Mouse (Mus musculus): ENCODE measurements around the gene Ccnk. TPM values are rescaled to one million over a fixed set of nuclear protein-coding genes. Genes with fewer than 3 reads are reported as not detected.

Gene Ccnk
- total RNA-seq (2021), result 10 to 100 TPM; 30.4 to 33.4 TPM
- long read RNA-seq, experiment 1, partial matches to known transcripts, result 0 of 6 reads
- long read RNA-seq, experiment 1, other reads (novel, unspliced or antisense), result 4 of 6 reads
- long read RNA-seq, experiment 2, result 0 reads

DNA sequence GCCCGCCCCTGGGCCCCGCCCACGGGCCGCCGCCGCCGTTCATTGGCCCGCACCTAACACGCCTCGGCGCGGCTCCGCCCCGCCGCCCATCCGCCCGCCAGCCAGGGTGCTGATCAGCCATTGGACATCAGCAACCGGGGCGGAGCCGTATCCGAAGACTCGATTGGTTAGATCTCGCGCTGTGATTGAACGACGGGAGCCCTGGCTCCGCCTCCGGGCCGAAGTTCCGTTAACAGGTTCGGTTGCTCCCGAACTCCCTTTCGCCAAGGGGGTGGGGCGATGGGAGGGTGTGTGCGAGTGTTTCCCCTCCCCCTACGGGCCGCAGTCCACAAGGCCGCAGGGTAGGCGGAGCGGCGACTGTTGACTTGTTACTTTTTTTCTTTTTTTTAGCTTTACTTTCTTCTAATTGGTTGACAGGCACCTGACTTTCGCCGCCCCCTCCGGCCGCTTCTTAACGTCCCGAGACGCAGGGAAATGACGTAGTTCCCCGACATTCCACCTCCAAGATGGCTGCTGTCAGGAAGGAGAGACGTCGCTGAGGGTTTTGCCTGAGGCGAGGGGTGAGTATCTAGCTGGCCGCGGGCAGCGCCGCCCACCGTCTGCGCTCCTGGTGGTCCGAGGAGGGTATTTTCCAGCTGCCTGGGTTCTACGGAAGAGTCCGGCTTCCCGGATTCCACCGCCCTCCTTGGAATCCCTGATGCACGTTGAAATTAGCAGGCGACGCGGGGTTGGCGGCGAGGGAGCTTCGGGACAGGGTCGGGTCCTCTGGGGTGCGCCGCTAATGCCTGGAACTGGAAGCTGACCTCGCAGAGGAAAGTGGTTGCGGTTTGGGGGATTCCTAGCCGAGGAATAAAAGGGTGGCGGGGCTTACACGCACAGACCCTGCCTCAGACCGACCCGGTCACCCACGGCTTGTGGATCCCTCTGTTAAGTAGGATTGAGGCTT, at the start of gene Ccnk:
Ccnk (plus strand) TSS at position 259 of the 946 bp plus-strand sequence.
- intact Hi-C loops (cut with DNase I), result no loop called here
- H3K27ac ChIP-seq, result peak within 1 kb of the TSS; percentile 92
- peak within 1 kb of the TSS; percentile 91 for H3K4me3 ChIP-seq
- peak; percentile 19 for TF ChIP-seq CTCF (IDR thresholded peaks at IDR 0.05)
- peak; percentile 97 to 99 for DNase-seq (ENCODE audit: extremely low spot score in 1 of 2, low spot score in 2 of 2)

DNA sequence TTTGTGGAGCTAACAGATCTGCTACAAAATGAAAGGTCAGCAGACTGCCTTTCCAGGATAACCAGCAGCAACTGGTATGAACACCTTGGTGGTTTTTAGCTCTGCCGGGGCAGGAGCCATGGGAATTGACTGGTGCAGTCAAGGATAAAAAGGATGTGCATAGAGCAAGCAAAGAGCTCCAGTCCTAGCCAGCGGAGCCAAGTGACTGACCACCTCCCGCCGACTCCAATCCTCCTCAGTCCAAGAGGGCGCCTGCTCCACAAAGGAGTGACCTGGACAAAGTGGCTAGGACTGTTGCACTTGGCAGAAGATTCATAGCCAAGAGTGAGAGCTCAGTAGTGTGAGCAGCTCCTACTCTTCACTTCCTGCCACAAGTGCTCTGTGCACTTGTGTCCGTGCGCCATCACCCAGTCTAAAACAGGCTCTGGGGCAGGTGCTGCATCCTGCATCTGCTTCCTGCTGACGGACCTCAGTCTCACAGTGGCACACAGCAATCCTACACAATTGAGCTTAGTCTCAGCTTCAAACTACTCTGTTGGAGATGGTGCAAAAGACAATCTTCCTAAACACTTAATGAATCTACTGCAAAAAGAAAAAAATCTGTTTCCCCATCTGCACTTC, 46.8 kb upstream of the Ccnk start:
- no peak overlapping the region for H3K27ac ChIP-seq
- intact Hi-C loops (cut with DNase I), result no loop called here
- TF ChIP-seq CTCF (IDR thresholded peaks at IDR 0.05), result no peak

DNA sequence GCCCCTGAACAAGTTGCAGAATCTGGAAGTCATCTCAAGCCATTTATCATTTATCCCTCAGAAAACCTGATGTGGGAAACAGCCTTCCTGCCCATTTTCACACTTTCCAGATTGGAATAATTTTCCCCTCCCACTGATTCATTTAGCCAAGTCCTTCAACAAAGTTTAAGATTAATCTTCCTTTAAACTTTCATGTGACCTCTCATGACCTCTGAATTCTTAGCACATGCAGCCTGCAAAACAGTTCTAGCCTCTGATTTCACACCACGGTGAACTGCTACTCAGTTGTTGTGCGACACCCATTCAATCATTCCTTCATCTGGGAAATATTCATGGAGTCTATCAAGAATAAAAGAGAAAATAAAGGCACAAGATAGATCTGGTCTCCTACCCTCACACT, 46.2 kb upstream of the Ccnk start:
- no peak overlapping the region for H3K27ac ChIP-seq
- DNase-seq (ENCODE audit: extremely low spot score in 1 of 2, low spot score in 2 of 2), result no peak
- intact Hi-C loops (cut with DNase I), result no loop called here

More for the DNA sequence above, 46.8 kb upstream of the Ccnk start:
- no peak for DNase-seq (ENCODE audit: extremely low spot score in 1 of 2, low spot score in 2 of 2)
- no peak overlapping the region for H3K4me3 ChIP-seq

DNA sequence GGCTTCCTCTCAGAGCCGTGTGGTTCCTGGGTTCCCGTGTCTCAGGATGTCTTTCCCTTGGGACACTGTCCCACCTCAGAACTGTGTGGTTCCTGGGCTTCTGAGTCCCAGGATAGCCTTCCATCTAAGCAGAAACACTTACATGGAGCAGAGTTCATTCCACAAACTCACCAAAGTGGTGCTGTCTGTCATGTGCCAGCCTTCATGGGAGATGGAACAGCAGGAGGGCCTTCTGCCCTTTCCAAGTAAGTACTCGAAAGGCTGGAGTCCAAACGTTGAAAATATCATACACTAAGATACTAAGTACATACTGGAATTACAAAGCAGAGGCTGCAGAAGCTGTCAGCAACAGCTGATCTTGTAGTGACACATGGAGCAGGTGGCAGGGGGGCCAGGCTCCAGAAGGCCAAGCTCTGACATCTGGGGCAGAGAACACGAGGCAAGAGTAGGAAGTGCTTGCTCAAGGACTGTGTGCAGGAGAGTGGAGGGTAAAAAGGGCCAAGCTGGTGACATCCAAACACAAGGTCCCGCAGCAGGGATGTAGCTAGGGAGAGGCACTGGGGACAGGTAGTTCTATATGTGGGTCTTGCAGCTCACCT, 43.7 kb upstream of the Ccnk start:
- DNase-seq (ENCODE audit: extremely low spot score in 1 of 2, low spot score in 2 of 2), result no peak
- Histone ChIP-seq H3K27ac (no peak overlapping the region), H3K4me3 (no peak overlapping the region)
- intact Hi-C loops (cut with DNase I), result no loop called here
- no peak for TF ChIP-seq CTCF (IDR thresholded peaks at IDR 0.05)

More for the DNA sequence above, 46.2 kb upstream of the Ccnk start:
- no peak for TF ChIP-seq CTCF (IDR thresholded peaks at IDR 0.05)
- H3K4me3 ChIP-seq, result no peak overlapping the region

DNA sequence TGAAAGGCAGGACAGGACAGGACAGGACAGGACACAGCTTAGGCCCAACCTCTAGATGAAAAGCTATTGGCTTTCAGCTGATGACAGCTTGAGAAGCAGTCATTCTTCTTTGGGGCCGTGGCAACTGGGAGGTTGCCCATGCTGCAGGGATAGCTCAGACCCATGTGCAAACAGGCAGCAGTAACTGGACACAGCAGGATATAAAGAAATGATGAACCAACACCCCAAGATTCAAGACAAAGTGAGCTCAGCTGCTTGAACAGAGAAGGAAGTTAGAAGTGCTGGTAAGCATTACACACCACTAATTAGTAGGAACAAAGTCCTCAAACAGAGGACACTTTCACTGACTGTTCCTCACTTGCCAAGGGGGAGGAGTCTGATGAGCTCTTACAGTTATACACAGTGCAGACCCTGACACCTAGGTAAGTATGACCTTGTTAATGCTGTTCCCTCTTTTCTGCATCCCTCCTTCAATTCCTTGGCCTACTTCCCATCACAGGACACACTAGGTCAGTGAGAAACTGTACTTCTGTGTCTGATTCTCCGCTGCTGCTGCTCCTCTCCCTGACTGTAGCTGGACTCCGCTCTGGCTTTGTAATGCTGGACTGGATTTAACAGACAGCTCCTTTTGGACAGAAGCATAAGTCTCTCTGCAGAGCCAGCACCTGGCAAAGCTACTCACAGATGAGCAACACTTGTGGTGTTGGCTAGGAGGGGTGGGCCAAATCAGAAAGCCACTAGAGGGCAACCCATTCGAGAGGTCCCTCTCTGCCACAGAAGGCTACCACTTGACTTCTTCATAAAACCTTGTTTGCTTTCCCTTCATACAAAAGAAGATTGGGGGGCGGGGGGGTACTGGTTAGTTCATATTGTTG, 35.5 kb upstream of the Ccnk start:
- Histone ChIP-seq H3K27ac (no peak overlapping the region), H3K4me3 (no peak overlapping the region)
- DNase-seq (ENCODE audit: extremely low spot score in 1 of 2, low spot score in 2 of 2), result no peak
- no peak for TF ChIP-seq CTCF (IDR thresholded peaks at IDR 0.05)
- intact Hi-C loops (cut with DNase I), result no loop called here

DNA sequence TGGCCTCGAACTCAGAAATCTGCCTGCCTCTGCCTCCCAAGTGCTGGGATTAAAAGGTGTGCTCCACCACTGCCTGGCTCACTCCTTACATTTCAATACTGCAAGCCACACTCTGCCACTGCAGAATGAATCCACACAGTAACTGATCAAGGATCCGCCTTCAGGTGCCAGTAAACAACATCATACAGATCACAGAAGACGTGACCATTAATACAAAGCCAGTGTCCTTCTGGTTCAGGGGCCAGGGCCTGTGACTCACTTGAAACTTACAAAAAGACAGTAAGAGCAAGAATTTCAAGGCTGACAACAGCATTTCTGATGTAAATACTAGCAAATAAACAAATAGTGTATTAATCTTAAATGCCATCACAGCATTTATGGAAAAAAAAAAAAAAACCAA, 34.2 kb upstream of the Ccnk start:
- intact Hi-C loops (cut with DNase I), result no loop called here
- TF ChIP-seq CTCF (IDR thresholded peaks at IDR 0.05), result no peak
- no peak overlapping the region for H3K4me3 ChIP-seq
- H3K27ac ChIP-seq, result no peak overlapping the region
- no peak for DNase-seq (ENCODE audit: extremely low spot score in 1 of 2, low spot score in 2 of 2)

DNA sequence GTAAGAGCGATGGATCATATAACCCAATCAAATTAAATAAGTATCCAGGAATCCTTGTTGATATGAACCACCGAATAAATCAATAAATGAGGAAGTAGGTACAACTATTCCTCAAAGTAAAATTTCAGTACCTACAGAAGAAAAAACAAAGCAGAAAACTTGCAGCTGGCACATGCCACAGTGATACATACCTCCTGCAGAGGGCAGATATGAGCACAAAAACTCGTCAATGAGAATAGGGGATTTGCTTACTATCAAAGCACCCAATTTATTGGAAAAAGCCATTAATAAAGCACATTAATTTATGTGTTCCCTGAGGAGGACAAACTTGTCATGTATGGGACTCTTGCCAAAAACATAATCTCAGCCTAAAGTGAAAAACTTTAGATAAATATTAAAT, 29.6 kb upstream of the Ccnk start:
- DNase-seq (ENCODE audit: extremely low spot score in 1 of 2, low spot score in 2 of 2), result no peak
- intact Hi-C loops (cut with DNase I), result no loop called here
- H3K4me3 ChIP-seq, result no peak overlapping the region
- no peak overlapping the region for H3K27ac ChIP-seq
- TF ChIP-seq CTCF (IDR thresholded peaks at IDR 0.05), result peak; percentile 60

DNA sequence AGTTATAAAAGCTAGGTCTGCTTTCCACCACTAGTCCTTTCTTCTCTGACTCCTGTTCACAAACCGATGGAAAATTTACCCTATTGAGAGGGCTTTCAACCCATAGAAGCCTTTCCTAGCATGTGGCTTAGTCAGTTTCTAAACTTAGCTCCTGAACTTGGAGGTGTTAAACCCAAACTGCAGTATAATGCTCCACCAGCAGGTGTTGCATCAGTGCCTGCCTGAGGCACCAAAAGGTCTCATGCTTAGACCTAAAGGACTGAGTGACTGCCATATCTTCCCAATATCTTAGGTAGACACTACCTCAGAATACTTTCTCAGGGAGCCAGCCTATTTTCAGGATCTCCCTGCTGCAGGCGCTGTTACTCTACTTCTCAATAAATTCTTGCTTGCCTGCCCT, 26.6 kb upstream of the Ccnk start:
- Histone ChIP-seq H3K4me3 (no peak overlapping the region), H3K27ac (no peak overlapping the region)
- no peak for DNase-seq (ENCODE audit: extremely low spot score in 1 of 2, low spot score in 2 of 2)
- peak; percentile 38 for TF ChIP-seq CTCF (IDR thresholded peaks at IDR 0.05)
- intact Hi-C loops (cut with DNase I), result no loop called here

DNA sequence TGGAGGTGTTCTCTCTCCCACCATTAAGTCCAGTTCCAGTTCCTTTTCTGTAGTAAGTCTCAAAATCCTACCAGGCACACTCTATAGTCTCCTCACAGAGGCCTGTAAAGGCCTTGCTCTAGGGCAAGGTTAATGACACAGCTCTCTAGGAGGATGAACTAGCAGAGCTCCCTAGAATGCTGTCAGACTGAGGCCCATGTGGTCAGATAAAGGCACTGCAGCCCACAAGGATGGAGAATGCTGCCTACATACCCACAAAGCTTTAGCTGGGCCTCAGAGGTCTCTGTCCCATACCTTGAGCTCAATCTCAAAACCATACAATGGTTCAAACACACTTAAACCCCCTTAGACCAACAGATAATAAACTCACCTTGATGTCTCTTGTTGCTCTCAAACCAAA, 19.5 kb upstream of the Ccnk start:
- DNase-seq (ENCODE audit: extremely low spot score in 1 of 2, low spot score in 2 of 2), result no peak
- Histone ChIP-seq H3K27ac (no peak overlapping the region), H3K4me3 (no peak overlapping the region)
- peak; percentile 13 for TF ChIP-seq CTCF (IDR thresholded peaks at IDR 0.05)
- intact Hi-C loops (cut with DNase I), result no loop called here

DNA sequence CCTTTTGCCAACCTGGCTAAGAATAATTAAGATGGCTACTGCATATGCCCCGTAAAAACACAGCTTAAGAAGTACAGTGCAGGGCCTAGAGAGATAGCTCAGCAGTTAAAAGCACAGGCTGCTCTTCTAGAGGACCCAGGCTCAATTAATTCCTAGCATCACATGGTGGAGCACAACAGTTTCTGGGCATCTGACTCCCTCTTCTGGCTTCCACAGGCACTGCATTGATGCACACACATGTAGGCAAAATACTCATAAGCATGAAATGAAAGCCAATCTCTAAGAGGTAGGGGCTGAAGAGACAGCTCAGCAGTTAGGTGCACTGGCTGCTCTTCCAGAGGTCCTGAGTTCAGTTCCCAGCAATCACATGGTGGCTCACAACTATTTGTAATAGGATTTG, 17.3 kb upstream of the Ccnk start:
- intact Hi-C loops (cut with DNase I), result no loop called here
- no peak for DNase-seq (ENCODE audit: extremely low spot score in 1 of 2, low spot score in 2 of 2)
- Histone ChIP-seq H3K27ac (no peak overlapping the region), H3K4me3 (no peak overlapping the region)
- peak; percentile 58 for TF ChIP-seq CTCF (IDR thresholded peaks at IDR 0.05)

DNA sequence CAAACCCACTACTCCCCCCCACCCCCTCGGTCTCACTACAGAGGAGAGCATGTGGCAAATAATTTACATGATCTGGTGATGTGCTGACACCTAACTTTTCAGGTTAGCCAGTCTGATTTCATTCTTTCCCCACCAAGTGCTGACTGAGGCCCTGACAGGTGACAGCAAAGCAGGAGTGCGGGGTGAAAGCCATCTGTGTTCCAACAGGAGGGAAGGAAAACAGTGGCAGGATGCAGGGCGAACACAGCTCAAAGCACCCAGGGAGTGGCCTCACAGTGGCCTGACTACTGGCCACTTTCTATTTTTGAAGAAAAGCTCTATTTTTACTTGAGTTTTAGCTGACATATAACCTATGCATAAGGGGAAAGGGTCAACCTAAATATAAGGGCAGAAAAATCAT, 15.7 kb upstream of the Ccnk start:
- intact Hi-C loops (cut with DNase I), result no loop called here
- TF ChIP-seq CTCF (IDR thresholded peaks at IDR 0.05), result no peak

More for the DNA sequence above, 15.7 kb upstream of the Ccnk start:
- Histone ChIP-seq H3K27ac (no peak overlapping the region), H3K4me3 (no peak overlapping the region)
- DNase-seq (ENCODE audit: extremely low spot score in 1 of 2, low spot score in 2 of 2), result no peak
